Mouse (Mus musculus): ENCODE measurements around the gene Ppp1r9a. TPM values are rescaled to one million over a fixed set of nuclear protein-coding genes. Genes with fewer than 3 reads are reported as not detected.

Ppp1r9a gene
- total RNA-seq, 2 experiments from 2014 or later: 1.2 to 1.4 TPM

GRCm38 (mm10) chr6:5154786-5155185 lies 252.1 kb downstream of the Ppp1r9a start:
- DNase-seq (ENCODE audit: low spot score): no peak

GRCm38 (mm10) chr6:5155313-5155927 lies 252.7 kb downstream of the Ppp1r9a start:
- no peak for DNase-seq (ENCODE audit: low spot score)

GRCm38 (mm10) chr6:5156541-5157425 lies 254.1 kb downstream of the Ppp1r9a start:
- DNase-seq (ENCODE audit: low spot score): no peak

- no peak for DNase-seq (ENCODE audit: low spot score)
These were observed 256.7 kb downstream of the Ppp1r9a start for GRCm38 (mm10) chr6:5159385-5159791.

- DNase-seq (ENCODE audit: low spot score): no peak
These were observed 259.3 kb downstream of the Ppp1r9a start for GRCm38 (mm10) chr6:5162052-5162451.

GRCm38 (mm10) chr6:5163507-5164144 lies 260.9 kb downstream of the Ppp1r9a start:
- DNase-seq (ENCODE audit: low spot score): no peak

GRCm38 (mm10) chr6:5164855-5165254 lies 262.1 kb downstream of the Ppp1r9a start:
- no peak for DNase-seq (ENCODE audit: low spot score)

- DNase-seq (ENCODE audit: low spot score): no peak
These were observed 264.4 kb downstream of the Ppp1r9a start for GRCm38 (mm10) chr6:5167051-5167677.

GRCm38 (mm10) chr6:5168158-5168557 lies 265.4 kb downstream of the Ppp1r9a start:
- DNase-seq (ENCODE audit: low spot score): no peak

- no peak for DNase-seq (ENCODE audit: low spot score)
These were observed 268.7 kb downstream of the Ppp1r9a start for GRCm38 (mm10) chr6:5171418-5171817.

GRCm38 (mm10) chr6:5172571-5172970 lies 269.9 kb downstream of the Ppp1r9a start:
- no peak for DNase-seq (ENCODE audit: low spot score)

- no peak for DNase-seq (ENCODE audit: low spot score)
These were observed 271.6 kb downstream of the Ppp1r9a start for GRCm38 (mm10) chr6:5174179-5174812.

- DNase-seq (ENCODE audit: low spot score): no peak
These were observed 275.5 kb downstream of the Ppp1r9a start for GRCm38 (mm10) chr6:5177967-5178891.

GRCm38 (mm10) chr6:5179189-5179588 lies 276.5 kb downstream of the Ppp1r9a start:
- DNase-seq (ENCODE audit: low spot score): no peak

- no peak for DNase-seq (ENCODE audit: low spot score)
These were observed 277.9 kb downstream of the Ppp1r9a start for GRCm38 (mm10) chr6:5180645-5181044.

- DNase-seq (ENCODE audit: low spot score): no peak
These were observed 283.7 kb downstream of the Ppp1r9a start for GRCm38 (mm10) chr6:5186229-5186950.

- DNase-seq (ENCODE audit: low spot score): no peak
These were observed 284.9 kb downstream of the Ppp1r9a start for GRCm38 (mm10) chr6:5187586-5187985.

GRCm38 (mm10) chr6:5188036-5188435 lies 285.3 kb downstream of the Ppp1r9a start:
- no peak for DNase-seq (ENCODE audit: low spot score)

GRCm38 (mm10) chr6:5188938-5189337 lies 286.2 kb downstream of the Ppp1r9a start:
- no peak for DNase-seq (ENCODE audit: low spot score)

- no peak for DNase-seq (ENCODE audit: low spot score)
These were observed 286.8 kb downstream of the Ppp1r9a start for GRCm38 (mm10) chr6:5189507-5189906.

All from gastrocnemius, adult 18-20 months (tissue).